Mouse (Mus musculus) hindbrain, embryonic 16.5 days (tissue): ENCODE measurements at regions not wholly inside any gene's neighbourhood (a gene's known extent, or its start where the extent isn't known, plus 50 kb on each side); places are given as distances from the start of the nearest gene placed in this dataset.
A peak's percentile ranks its signal among the peaks of the same experiment; 100 is the strongest.
"Not testable (repeated sequence)": the region's sequence is repeated elsewhere in the genome, so short reads cannot be mapped to it uniquely, and the experiment has no call there.

Experiments
- ATAC-seq: fragments of 200-750 bp; cut with Nextera tagmentation; 2 replicates; pipeline ENCODE4 v1.8.0; 2017; ENCODE audit warnings: moderate TSS enrichment, moderate library complexity
- H3K27ac ChIP-seq: fragments of 300-500 bp; sonication (generic); 2 replicates; pipeline ENCODE4 v1.5.1; 2014; ENCODE audit warnings: low read depth, mild to moderate bottlenecking, control low read depth, low read length, moderate library complexity
- H3K27me3 ChIP-seq: fragments of 300-500 bp; sonication (generic); replicated peaks from 2 replicates; pipeline ENCODE4 v1.6.1; 2014; ENCODE audit warnings: low read length; ENCODE audit not compliant: control insufficient read depth, insufficient read depth
- H3K36me3 ChIP-seq: fragments of 300-500 bp; sonication (generic); 2 replicates; pipeline ENCODE4 v1.6.1; 2014; ENCODE audit warnings: mild to moderate bottlenecking, low read length, moderate library complexity, mixed read lengths; ENCODE audit not compliant: control insufficient read depth, insufficient read depth
- H3K4me1 ChIP-seq: fragments of 300-500 bp; sonication (generic); 2 replicates; pipeline ENCODE4 v1.6.1; 2014; ENCODE audit warnings: low read depth, low read length; ENCODE audit not compliant: control insufficient read depth, insufficient read depth
- H3K4me2 ChIP-seq: fragments of 300-500 bp; sonication (generic); 2 replicates; pipeline ENCODE4 v1.6.1; 2014; ENCODE audit warnings: mild to moderate bottlenecking, low read length, control low read depth, moderate library complexity
- H3K4me3 ChIP-seq: fragments of 300-500 bp; sonication (generic); 2 replicates; pipeline ENCODE4 v1.5.1; 2014; ENCODE audit warnings: mild to moderate bottlenecking, low read length, control low read depth, moderate library complexity
- H3K9ac ChIP-seq: fragments of 300-500 bp; sonication (generic); 2 replicates; pipeline ENCODE4 v1.6.1; 2014; ENCODE audit warnings: low read depth, mild to moderate bottlenecking, control low read depth, low read length, moderate library complexity
- H3K9me3 ChIP-seq: fragments of 300-500 bp; sonication (generic); 2 replicates; pipeline ENCODE4 v1.6.1; 2014; ENCODE audit warnings: mild to moderate bottlenecking, low read length, moderate library complexity; ENCODE audit not compliant: control insufficient read depth
- WGBS: fragments of 180-500 bp; shearing (Covaris S2); extraction: QIAGEN DNeasy Blood & Tissue Kit; methylation state at CpG from one replicate; pipeline ENCODE4 v1.1.7; 2014; 5-methylcytosine and 5-hydroxymethylcytosine counted together

DNA sequence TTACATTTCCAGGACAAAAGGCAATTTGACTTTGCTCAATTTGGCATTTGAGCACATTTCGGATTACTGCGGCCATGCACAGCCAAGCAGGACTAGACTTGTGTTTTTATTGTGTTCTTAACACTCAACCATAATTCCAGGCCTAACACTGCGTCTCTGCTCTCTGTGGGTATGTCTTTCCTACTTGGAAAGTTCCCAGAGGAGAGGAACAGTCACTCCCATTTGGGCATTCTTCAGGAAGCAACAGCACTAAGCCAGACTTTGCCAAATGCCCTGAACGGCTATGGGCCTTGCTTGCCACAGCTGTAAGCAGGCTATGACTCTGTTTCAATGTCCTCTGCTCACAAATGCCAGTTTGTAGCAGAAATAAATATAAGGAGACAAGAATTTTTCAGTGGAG is 56.5 kb upstream of the Pdk3 start:
- no peak overlapping the region for H3K27ac ChIP-seq
- H3K9ac ChIP-seq, result no peak overlapping the region
- H3K4me1 ChIP-seq, result no peaks in the 10 kb centered on the region
- no peak overlapping the region for H3K4me2 ChIP-seq
- H3K4me3 ChIP-seq, result no peak overlapping the region
- WGBS, result 75% methylated on average over 4 of the region's 4 CpGs
- ATAC-seq, result no peak
- H3K36me3 ChIP-seq, result no peaks in the 10 kb centered on the region
- H3K27me3 ChIP-seq, result no peaks in the 10 kb centered on the region
- no peaks in the 10 kb centered on the region for H3K9me3 ChIP-seq

DNA sequence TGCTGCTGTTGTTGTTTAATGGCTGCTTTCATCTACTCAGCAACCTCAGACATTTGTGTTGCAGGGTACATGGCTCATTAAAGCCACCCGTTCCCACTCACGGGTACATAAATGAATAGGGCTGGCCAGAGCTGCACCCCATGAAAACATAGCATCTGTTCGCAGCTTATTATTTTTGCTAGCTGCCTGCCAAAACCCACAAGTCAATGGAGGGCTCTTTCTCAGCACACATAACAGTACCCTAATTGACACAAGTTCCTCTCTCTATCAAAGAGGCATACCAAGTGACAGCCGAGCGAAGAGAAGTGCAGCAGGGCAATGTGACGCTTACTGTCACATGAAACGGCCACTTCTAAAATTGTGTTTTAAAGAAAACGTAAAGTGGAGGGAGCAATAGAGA is 57.0 kb upstream of the Pdk3 start:
- Histone ChIP-seq H3K4me2 (peak overlapping the region; percentile 52), H3K9ac (no peak overlapping the region), H3K27me3 (no peaks in the 10 kb centered on the region), H3K27ac (no peak overlapping the region), H3K9me3 (no peaks in the 10 kb centered on the region), H3K4me1 (no peaks in the 10 kb centered on the region), H3K4me3 (peak overlapping the region; percentile 38), H3K36me3 (no peaks in the 10 kb centered on the region)
- 61% methylated on average over 8 of the region's 8 CpGs for WGBS
- ATAC-seq, result peak; percentile 50; the same call in 1 of the 2 replicates

DNA sequence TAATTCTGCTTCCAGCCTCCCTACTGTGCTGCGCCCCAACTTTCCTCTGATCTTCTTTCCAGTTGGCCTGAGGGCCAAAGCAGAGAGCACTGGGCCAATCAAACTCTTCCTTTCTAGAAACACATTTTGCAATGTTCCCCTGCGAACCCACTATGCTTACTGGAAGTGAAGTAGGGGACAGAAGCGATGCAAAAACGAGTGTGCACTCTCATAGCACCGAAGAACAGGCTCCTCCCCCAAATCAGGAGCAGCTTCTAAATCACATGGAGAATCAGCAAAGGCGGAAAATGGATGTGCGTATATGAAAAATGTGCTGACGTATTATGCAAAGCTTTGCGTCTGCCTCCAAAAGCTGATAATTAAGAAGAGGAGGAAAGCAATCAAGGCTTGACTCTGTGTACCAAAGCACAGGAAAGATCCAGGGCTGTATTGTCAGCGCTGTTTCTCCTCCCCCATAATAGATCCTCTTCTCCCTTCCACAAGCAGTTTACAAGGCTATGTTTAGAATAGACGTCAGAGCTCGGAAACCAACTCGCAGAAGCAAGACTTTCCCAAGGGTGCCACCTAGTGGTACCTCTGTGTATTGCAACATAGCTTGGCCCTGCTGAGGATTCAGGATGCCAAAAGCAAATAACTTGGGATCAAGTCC is 57.5 kb upstream of the Pdk3 start:
- Histone ChIP-seq H3K27ac (peak overlapping the region; percentile 70; the same call in 1 of the 2 replicates), H3K9me3 (no peaks in the 10 kb centered on the region), H3K9ac (peak overlapping the region; percentile 55), H3K27me3 (no peaks in the 10 kb centered on the region), H3K4me1 (no peaks in the 10 kb centered on the region), H3K4me3 (peak overlapping the region; percentile 38), H3K36me3 (no peaks in the 10 kb centered on the region), H3K4me2 (peak overlapping the region; percentile 52)
- peak; percentile 92 for ATAC-seq
- 33% methylated on average over 13 of the region's 13 CpGs for WGBS

DNA sequence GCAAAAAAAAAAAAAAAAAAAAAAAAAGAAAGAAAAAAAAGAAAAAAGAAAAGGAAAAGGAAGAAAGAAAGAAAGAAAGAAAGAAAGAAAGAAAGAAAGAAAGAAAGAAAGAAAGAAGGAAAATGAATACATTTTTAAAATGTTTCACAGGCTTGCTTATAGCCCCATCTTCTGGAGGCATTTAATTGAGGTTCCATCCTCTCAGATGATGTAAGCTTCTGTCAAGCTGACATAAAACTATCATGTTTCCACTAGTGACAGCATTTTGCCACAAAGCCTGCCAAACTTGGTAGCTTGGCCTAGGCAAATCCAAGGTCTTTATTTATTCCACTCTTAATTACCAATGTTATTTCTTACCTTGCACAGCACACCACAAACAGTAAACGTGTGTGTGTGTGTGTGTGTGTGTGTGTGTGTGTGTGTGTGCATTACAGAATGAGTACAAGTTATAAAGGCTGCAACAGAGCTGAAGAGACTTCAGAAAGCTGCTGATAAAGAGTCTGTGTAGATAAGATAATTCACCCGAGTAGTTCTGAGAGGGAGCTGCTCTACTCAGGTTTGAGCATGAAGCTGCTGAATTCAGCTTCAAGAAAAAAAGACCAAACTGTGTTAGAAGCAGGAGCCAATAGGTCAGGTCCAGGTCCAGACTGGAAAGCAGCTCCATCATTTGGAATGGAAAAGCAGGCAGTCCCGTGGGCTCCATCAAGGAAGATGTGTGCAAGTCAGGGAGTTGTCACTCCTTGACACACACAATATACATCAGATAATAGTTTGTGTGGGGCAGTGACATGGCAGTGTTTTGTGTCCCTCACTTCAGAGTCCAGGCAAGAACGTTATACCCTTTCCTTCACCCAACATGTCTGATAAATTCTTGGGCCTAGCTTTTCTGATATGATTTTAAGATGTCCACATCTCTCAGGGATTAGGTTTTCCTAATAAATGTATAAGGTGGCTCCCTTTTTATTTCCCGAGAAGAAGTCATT is 65.1 kb upstream of the Pdk3 start:
- ATAC-seq, result no peak
- 76% methylated on average over 5 of the region's 5 CpGs for WGBS
- no peak overlapping the region for H3K9ac ChIP-seq

DNA sequence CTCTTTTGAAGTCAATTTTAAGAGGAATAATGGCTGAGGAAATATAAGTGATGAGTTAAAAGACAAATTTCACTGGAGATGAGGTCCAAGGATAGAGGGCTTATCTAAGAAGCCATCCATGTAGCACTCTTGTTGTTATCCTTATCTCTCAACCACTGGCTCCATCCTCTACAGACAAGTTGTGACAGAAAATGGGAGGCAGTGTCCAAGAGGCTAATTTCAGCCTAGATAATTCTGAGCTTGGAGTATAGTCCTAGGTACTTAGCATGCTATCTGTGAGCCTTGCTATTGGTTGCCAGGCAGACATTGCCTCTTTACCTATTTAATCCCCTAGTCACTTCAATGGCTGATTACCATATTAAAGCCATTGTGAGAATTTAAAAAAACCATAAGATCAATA is 65.2 kb upstream of the AU015836 start:
- no peak for ATAC-seq
- Histone ChIP-seq H3K9me3 (no peaks in the 10 kb centered on the region), H3K36me3 (no peaks in the 10 kb centered on the region), H3K27ac (no peak overlapping the region), H3K27me3 (no peaks in the 10 kb centered on the region; the same call in 1 of the 2 replicates), H3K4me1 (no peaks in the 10 kb centered on the region), H3K4me2 (no peak overlapping the region), H3K9ac (no peak overlapping the region), H3K4me3 (no peak overlapping the region)

More for the DNA sequence above, 65.1 kb upstream of the Pdk3 start:
- Histone ChIP-seq H3K4me2 (no peak overlapping the region), H3K4me3 (no peak overlapping the region), H3K27me3 (no peaks in the 10 kb centered on the region; the same call in 1 of the 2 replicates), H3K27ac (no peak overlapping the region), H3K36me3 (no peaks in the 10 kb centered on the region), H3K4me1 (no peaks in the 10 kb centered on the region), H3K9me3 (no peaks in the 10 kb centered on the region)

DNA sequence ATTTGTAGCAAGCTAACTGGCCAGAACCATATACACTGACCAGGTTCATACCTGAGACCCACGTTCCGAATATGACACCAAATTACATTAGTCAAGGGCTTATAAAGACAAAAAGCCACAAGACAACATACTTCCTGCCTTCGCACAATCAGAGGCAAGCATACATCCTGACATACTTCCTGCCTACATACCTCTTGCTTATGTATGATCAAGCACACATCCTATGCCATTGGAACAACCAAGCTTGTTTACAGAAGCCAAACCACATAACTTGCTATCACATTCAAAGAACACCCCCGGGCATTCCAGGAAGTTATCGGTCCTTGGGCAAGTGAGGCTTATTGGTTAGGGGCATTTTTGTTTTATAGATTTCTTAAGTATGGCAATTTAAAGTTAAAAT is 62.9 kb upstream of the AU015836 start:
- Histone ChIP-seq H3K4me2 (no peak overlapping the region), H3K36me3 (no peaks in the 10 kb centered on the region), H3K4me3 (no peak overlapping the region), H3K27ac (no peak overlapping the region), H3K9ac (no peak overlapping the region), H3K9me3 (no peaks in the 10 kb centered on the region), H3K27me3 (no peaks in the 10 kb centered on the region; the same call in 1 of the 2 replicates), H3K4me1 (no peaks in the 10 kb centered on the region)
- WGBS, result 88% methylated on average over 5 of the region's 5 CpGs
- no peak for ATAC-seq

DNA sequence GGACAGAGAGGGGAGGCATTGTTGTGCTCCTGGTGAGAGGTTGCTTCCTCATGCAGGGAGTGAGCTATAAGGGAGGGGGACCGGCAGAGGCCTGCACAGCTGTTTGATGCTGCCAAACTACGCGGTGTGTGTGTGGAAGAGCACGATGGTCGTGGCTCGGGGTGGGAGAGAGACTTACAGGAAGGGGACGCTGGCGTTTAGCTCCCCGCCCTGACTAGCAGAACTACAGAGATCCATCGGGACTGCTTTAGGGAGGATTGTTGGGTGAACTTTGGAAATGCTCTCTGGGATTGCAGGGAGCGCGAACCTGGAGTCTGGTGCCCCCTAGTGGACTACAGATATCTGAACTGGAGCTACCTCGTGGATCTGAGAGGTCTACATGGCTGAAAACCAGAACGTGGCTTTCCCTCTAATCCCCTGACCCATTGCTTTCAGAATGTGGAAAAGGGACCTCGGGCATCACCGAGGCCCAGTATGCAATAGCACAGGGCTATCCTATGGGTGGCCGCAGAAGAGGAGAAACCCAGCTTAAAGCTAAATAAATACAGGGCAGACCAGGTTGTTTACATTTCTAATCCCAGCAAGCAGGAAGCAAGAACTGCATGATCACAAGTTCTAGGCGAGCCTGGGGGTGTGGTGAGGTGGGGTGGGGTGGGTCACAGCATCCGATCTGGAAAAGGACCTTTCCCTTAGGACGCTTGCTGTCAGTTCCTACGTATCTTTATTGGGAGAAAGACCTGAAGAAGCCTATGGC is 57.2 kb upstream of the AU015836 start:
- 28% methylated on average over 21 of the region's 21 CpGs for WGBS
- peak overlapping the region; percentile 33 for H3K4me3 ChIP-seq
- peak overlapping the region; percentile 64 for H3K4me2 ChIP-seq
- H3K27me3 ChIP-seq, result no peaks in the 10 kb centered on the region
- no peaks in the 10 kb centered on the region for H3K9me3 ChIP-seq
- no peak overlapping the region for H3K27ac ChIP-seq
- peak overlapping the region; percentile 50 for H3K9ac ChIP-seq
- H3K4me1 ChIP-seq, result no peaks in the 10 kb centered on the region
- ATAC-seq, result peak; percentile 87
- H3K36me3 ChIP-seq, result no peaks in the 10 kb centered on the region

DNA sequence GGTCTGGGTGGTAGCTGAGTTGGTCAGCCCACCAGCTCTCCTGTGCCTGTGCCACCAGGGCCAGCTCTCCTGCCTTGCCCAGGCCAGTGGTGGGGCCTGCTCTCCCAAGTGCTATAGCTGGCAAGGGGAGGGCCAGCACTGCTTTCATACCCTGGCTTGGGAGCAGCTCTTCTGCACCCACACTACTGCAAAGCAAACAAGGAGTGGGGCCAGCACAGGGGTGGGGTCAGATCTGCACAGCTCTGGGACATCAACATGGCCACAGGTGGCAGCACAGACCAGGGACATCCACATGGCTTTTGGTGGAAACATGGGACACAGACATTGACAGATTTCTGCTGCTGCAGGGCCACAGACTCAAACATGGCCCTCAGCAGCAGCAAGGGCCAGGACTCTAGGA is 52.9 kb upstream of the AU015836 start:
- H3K9me3 ChIP-seq, result no peaks in the 10 kb centered on the region
- H3K4me2 ChIP-seq, result no peak overlapping the region
- no peaks in the 10 kb centered on the region for H3K36me3 ChIP-seq
- H3K4me3 ChIP-seq, result no peak overlapping the region
- H3K27me3 ChIP-seq, result no peaks in the 10 kb centered on the region
- H3K9ac ChIP-seq, result no peak overlapping the region
- no peak for ATAC-seq
- H3K4me1 ChIP-seq, result no peaks in the 10 kb centered on the region
- no peak overlapping the region for H3K27ac ChIP-seq

DNA sequence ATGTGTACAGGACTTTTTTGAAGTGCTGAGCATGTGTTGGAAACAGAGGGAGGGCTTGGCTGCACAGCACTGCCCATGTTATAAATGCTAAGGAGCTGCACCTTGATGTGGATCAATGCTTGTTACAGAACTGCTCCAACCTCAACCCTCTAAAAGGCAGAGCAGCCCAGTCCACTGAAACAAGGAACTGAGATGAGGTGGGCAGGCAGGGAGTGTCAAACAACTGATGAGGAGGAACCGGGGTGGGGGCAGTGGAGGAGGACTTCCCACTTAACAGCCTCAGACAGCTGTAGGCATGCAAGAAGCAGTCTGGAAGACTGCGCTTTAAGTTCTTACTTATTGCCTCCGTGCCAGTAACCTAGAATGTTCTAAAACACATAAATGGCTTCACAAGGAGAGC is 51.1 kb upstream of the AU015836 start:
- not testable (repeated sequence) for ATAC-seq, H3K27ac ChIP-seq

More for the DNA sequence above, 51.1 kb upstream of the AU015836 start:
- H3K36me3 ChIP-seq, H3K27me3 ChIP-seq, H3K9me3 ChIP-seq, H3K4me3 ChIP-seq, H3K4me1 ChIP-seq, H3K4me2 ChIP-seq, H3K9ac ChIP-seq: not testable (repeated sequence)
- WGBS, result 83% methylated on average over 1 of the region's 3 CpGs
